Mouse (Mus musculus): Measurements from ENCODE around the gene Elp6. TPM values are rescaled to one million over a fixed set of nuclear protein-coding genes. Genes with fewer than 3 reads are reported as not detected.

The Elp6 gene
- total RNA-seq (2021): 10 to 100 TPM in 1 of 2 experiments, 1 to 10 TPM in 1; 5.6 to 11.3 TPM
- polyA plus RNA-seq (2012; rRNA removed): 9.9 and 10.3 TPM in 2 replicates
- long read RNA-seq, transcript Elp6-205 (7 exons, 1,304 nt): major isoform, 14 of 19 reads
- long read RNA-seq, partial matches to known transcripts: 1 of 19 reads
- long read RNA-seq, other reads (novel, unspliced or antisense): 4 of 19 reads

- peak; percentile 94 for DNase-seq
These were observed at the start of gene Elp6 for GRCm38 (mm10) chr9:110304969-110305651. Gene Elp6, plus strand, starts transcription at chr9:110305173.

- no peak for DNase-seq
These were observed 49.5 kb upstream of the Elp6 start for GRCm38 (mm10) chr9:110255407-110256019.

- DNase-seq: no peak
These were observed 46.3 kb upstream of the Elp6 start for GRCm38 (mm10) chr9:110258646-110259045.

GRCm38 (mm10) chr9:110259118-110259517 lies 45.9 kb upstream of the Elp6 start:
- no peak for DNase-seq

GRCm38 (mm10) chr9:110263181-110263580 lies 41.8 kb upstream of the Elp6 start:
- DNase-seq: no peak

- DNase-seq: no peak
These were observed 40.0 kb upstream of the Elp6 start for GRCm38 (mm10) chr9:110264991-110265390.

- no peak for DNase-seq
These were observed 36.6 kb upstream of the Elp6 start for GRCm38 (mm10) chr9:110268416-110268815.

GRCm38 (mm10) chr9:110272330-110272729 lies 32.6 kb upstream of the Elp6 start:
- DNase-seq: no peak

GRCm38 (mm10) chr9:110273507-110273906 lies 31.5 kb upstream of the Elp6 start:
- DNase-seq: no peak

GRCm38 (mm10) chr9:110275882-110276281 lies 29.1 kb upstream of the Elp6 start:
- no peak for DNase-seq

- peak; percentile 89 for DNase-seq
These were observed 27.5 kb upstream of the Elp6 start for GRCm38 (mm10) chr9:110277431-110277881.

- no peak for DNase-seq
These were observed 20.8 kb upstream of the Elp6 start for GRCm38 (mm10) chr9:110284075-110284697.

GRCm38 (mm10) chr9:110287321-110287924 lies 17.6 kb upstream of the Elp6 start:
- DNase-seq: no peak

- no peak for DNase-seq
These were observed 11.7 kb upstream of the Elp6 start for GRCm38 (mm10) chr9:110293254-110293718.

- DNase-seq: no peak
These were observed 11.0 kb upstream of the Elp6 start for GRCm38 (mm10) chr9:110293873-110294415.

- DNase-seq: no peak
These were observed 10.2 kb upstream of the Elp6 start for GRCm38 (mm10) chr9:110294786-110295185.

- DNase-seq: peak; percentile 87
These were observed 7.9 kb upstream of the Elp6 start for GRCm38 (mm10) chr9:110296867-110297627.

GRCm38 (mm10) chr9:110304516-110304915 lies 457 bp upstream of the Elp6 start:
- peak; percentile 21 for DNase-seq

GRCm38 (mm10) chr9:110306371-110306770 lies 1.4 kb downstream of the Elp6 start:
- DNase-seq: no peak

GRCm38 (mm10) chr9:110314706-110315105 lies 9.7 kb downstream of the Elp6 start:
- DNase-seq: no peak

- no peak for DNase-seq
These were observed 10.4 kb downstream of the Elp6 start for GRCm38 (mm10) chr9:110315410-110315809.

Data from adrenal gland, adult 2 months (tissue).